Mouse (Mus musculus): ENCODE measurements around the gene Ctbp2. TPM values are rescaled to one million over a fixed set of nuclear protein-coding genes. Genes with fewer than 3 reads are reported as not detected.

Ctbp2 gene
- polyA plus RNA-seq, 1 experiment from 2014 or later, result 87.4 TPM

DNA sequence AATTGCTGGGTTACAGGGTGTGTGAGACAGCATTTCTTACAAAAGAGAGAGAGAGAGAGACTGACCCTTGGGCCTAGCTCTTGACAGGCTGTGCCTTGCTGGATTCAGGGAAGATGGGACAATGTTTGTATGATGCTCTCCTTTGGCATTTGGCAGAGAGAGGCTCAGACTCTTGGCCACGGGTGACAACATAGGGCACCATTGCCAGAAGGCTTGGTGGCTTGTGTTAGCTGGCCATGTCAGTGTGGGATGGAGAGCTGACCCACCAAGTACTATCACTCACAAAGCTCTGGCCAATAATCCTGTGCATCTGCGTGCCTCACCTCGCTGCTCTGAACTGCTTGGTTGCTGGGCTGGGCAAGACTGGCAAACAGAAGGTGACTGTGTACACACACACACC is 113.7 kb downstream of the Ctbp2 start:
- no peak for ATAC-seq (replicated peaks)
- H3K4me2 ChIP-seq (replicated peaks), result no peak overlapping the region
- H3K27ac ChIP-seq (replicated peaks), result peak overlapping the region; percentile 83
- peaks cover 67% of the 10 kb centered on the region for H3K4me1 ChIP-seq
- no peaks in the 10 kb centered on the region for H3K36me3 ChIP-seq
- H3K27me3 ChIP-seq, result no peaks in the 10 kb centered on the region
- 64% methylated on average over 3 of the region's 3 CpGs for WGBS
- no peaks in the 10 kb centered on the region for H3K9me3 ChIP-seq
- no peak overlapping the region for H3K4me3 ChIP-seq
- no peak overlapping the region for H3K9ac ChIP-seq (replicated peaks)

- no peak overlapping the region for H3K4me3 ChIP-seq
- peaks cover 59% of the 10 kb centered on the region for H3K4me1 ChIP-seq
- no peaks in the 10 kb centered on the region for H3K27me3 ChIP-seq
- 86% methylated on average over 8 of the region's 8 CpGs for WGBS
- no peak for ATAC-seq (replicated peaks)
- H3K9me3 ChIP-seq, result no peaks in the 10 kb centered on the region
- no peak overlapping the region for H3K9ac ChIP-seq (replicated peaks)
- no peak overlapping the region for H3K4me2 ChIP-seq (replicated peaks)
- no peak overlapping the region for H3K27ac ChIP-seq (replicated peaks)
- H3K36me3 ChIP-seq, result no peaks in the 10 kb centered on the region
These were observed 114.5 kb downstream of the Ctbp2 start for GRCm38 (mm10) chr7:133009676-133010075.

DNA sequence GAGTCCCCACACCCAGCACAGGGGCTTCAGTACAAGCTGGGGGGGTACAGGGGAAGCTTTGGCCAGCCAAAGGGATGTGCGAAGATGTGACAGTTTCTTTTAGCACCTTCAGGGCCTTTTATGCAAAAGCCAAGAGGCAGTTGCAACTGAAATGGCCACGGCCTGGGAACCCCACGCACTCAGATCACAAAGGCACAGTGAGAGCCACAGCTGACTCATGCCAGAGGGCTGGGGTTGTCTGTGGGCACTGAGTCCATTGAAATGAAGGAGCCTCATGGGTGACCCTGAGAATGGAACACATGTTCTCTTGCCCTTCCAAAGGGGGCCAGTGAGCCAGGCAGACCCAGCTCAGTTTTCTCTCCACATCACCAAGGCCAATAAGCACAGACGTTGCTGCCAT is 115.5 kb downstream of the Ctbp2 start:
- H3K27ac ChIP-seq (replicated peaks), result no peak overlapping the region
- H3K36me3 ChIP-seq, result no peaks in the 10 kb centered on the region
- H3K4me1 ChIP-seq, result peaks cover 54% of the 10 kb centered on the region
- H3K4me3 ChIP-seq, result no peak overlapping the region
- H3K4me2 ChIP-seq (replicated peaks), result no peak overlapping the region
- H3K27me3 ChIP-seq, result no peaks in the 10 kb centered on the region
- ATAC-seq (replicated peaks), result no peak
- WGBS, result 92% methylated on average over 4 of the region's 4 CpGs
- no peaks in the 10 kb centered on the region for H3K9me3 ChIP-seq
- no peak overlapping the region for H3K9ac ChIP-seq (replicated peaks)

- Histone ChIP-seq H3K9ac (replicated peaks) (no peak overlapping the region), H3K4me1 (peaks cover 54% of the 10 kb centered on the region), H3K9me3 (no peaks in the 10 kb centered on the region), H3K27me3 (no peaks in the 10 kb centered on the region), H3K27ac (replicated peaks) (no peak overlapping the region), H3K4me2 (replicated peaks) (no peak overlapping the region), H3K4me3 (no peak overlapping the region), H3K36me3 (no peaks in the 10 kb centered on the region)
- ATAC-seq (replicated peaks), result no peak
- 74% methylated on average over 11 of the region's 11 CpGs for WGBS
These were observed 116.8 kb downstream of the Ctbp2 start for GRCm38 (mm10) chr7:133007343-133007742.

DNA sequence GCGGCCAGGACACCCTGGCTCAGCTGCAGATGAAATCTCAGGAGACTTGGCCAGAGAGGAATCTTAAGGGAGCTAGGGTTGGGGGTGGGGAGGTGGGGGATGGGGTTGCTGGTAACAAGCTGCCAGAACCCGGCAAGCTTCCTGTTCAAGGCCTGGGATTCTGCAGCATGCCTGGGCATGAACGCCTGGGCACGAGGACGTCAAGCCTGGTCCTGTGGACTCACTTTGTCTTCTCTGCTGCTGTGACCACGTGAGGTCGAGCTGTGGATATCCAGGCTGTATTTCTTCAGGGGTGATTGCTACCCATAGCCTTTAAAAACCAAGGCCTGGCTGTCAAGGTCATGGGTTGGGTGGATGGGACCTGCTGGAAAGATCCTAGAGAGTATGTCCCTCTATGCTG is 118.4 kb downstream of the Ctbp2 start:
- Histone ChIP-seq H3K9me3 (no peaks in the 10 kb centered on the region), H3K27ac (replicated peaks) (no peak overlapping the region), H3K27me3 (no peaks in the 10 kb centered on the region), H3K36me3 (no peaks in the 10 kb centered on the region), H3K9ac (replicated peaks) (no peak overlapping the region), H3K4me3 (no peak overlapping the region), H3K4me2 (replicated peaks) (no peak overlapping the region), H3K4me1 (peaks cover 45% of the 10 kb centered on the region)
- 85% methylated on average over 7 of the region's 7 CpGs for WGBS
- ATAC-seq (replicated peaks), result no peak

- WGBS, result 25% methylated on average over 3 of the region's 3 CpGs
- H3K4me2 ChIP-seq (replicated peaks), result no peak overlapping the region
- ATAC-seq (replicated peaks), result peak; percentile 73
These were observed 120.7 kb downstream of the Ctbp2 start for GRCm38 (mm10) chr7:133003421-133003820.

GRCm38 (mm10) chr7:133002271-133002670 is 121.9 kb downstream of the Ctbp2 start:
- 80% methylated on average over 6 of the region's 6 CpGs for WGBS
- H3K27ac ChIP-seq (replicated peaks), result no peak overlapping the region

More at GRCm38 (mm10) chr7:133003421-133003820, 120.7 kb downstream of the Ctbp2 start:
- H3K9me3 ChIP-seq, result no peaks in the 10 kb centered on the region
- H3K4me3 ChIP-seq, result no peak overlapping the region
- no peaks in the 10 kb centered on the region for H3K27me3 ChIP-seq
- H3K27ac ChIP-seq (replicated peaks), result peak overlapping the region; percentile 46; the same call in 1 of the 2 replicates
- H3K4me1 ChIP-seq, result peaks cover 35% of the 10 kb centered on the region
- H3K36me3 ChIP-seq, result peaks cover 8% of the 10 kb centered on the region; the same call in 1 of the 2 replicates
- no peak overlapping the region for H3K9ac ChIP-seq (replicated peaks)

DNA sequence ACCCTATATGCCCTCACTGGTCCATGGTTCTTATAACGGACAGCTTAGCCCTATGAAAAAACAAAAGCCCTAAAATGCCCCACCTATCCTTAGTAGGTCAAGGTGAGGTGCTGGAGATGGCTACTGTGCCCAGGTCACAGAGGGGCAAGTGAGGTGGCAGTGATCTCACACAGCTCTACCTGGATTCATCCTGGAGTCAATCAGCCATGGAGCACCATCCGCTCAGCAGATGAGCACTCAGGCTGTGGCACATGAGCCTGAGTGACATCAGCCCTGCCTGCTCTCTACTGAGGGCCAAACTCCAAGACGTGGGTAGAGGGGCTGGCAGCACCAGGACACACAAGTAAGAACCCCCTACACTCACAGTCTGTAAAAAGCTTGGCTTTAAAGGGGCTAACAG is 122.8 kb downstream of the Ctbp2 start:
- Histone ChIP-seq H3K4me2 (replicated peaks) (no peak overlapping the region), H3K4me3 (no peak overlapping the region), H3K27me3 (no peaks in the 10 kb centered on the region), H3K36me3 (peaks cover 24% of the 10 kb centered on the region; the same call in 1 of the 2 replicates), H3K9ac (replicated peaks) (no peak overlapping the region), H3K9me3 (no peaks in the 10 kb centered on the region), H3K27ac (replicated peaks) (no peak overlapping the region), H3K4me1 (peaks cover 23% of the 10 kb centered on the region)
- no peak for ATAC-seq (replicated peaks)
- WGBS, result 92% methylated on average over 3 of the region's 3 CpGs

More at GRCm38 (mm10) chr7:133002271-133002670, 121.9 kb downstream of the Ctbp2 start:
- Histone ChIP-seq H3K9ac (replicated peaks) (no peak overlapping the region), H3K9me3 (no peaks in the 10 kb centered on the region), H3K36me3 (peaks cover 19% of the 10 kb centered on the region; the same call in 1 of the 2 replicates), H3K4me1 (peaks cover 25% of the 10 kb centered on the region), H3K4me2 (replicated peaks) (no peak overlapping the region), H3K4me3 (no peak overlapping the region), H3K27me3 (no peaks in the 10 kb centered on the region)
- ATAC-seq (replicated peaks), result no peak

- H3K36me3 ChIP-seq, result peaks cover 29% of the 10 kb centered on the region; the same call in 1 of the 2 replicates
- ATAC-seq (replicated peaks), result no peak
These were observed 125.1 kb downstream of the Ctbp2 start for GRCm38 (mm10) chr7:132999061-132999460.

GRCm38 (mm10) chr7:132998639-132999038 is 125.5 kb downstream of the Ctbp2 start:
- Histone ChIP-seq H3K27ac (replicated peaks) (no peak overlapping the region), H3K27me3 (no peaks in the 10 kb centered on the region), H3K4me3 (no peak overlapping the region), H3K36me3 (peaks cover 29% of the 10 kb centered on the region; the same call in 1 of the 2 replicates), H3K9me3 (no peaks in the 10 kb centered on the region), H3K9ac (replicated peaks) (no peak overlapping the region), H3K4me1 (peaks cover 19% of the 10 kb centered on the region), H3K4me2 (replicated peaks) (no peak overlapping the region)
- no peak for ATAC-seq (replicated peaks)
- WGBS, result 96% methylated on average over 12 of the region's 12 CpGs

More at GRCm38 (mm10) chr7:132999061-132999460, 125.1 kb downstream of the Ctbp2 start:
- Histone ChIP-seq H3K9ac (replicated peaks) (no peak overlapping the region), H3K27ac (replicated peaks) (no peak overlapping the region), H3K9me3 (no peaks in the 10 kb centered on the region), H3K27me3 (no peaks in the 10 kb centered on the region), H3K4me3 (no peak overlapping the region), H3K4me2 (replicated peaks) (no peak overlapping the region), H3K4me1 (peaks cover 23% of the 10 kb centered on the region)
- 94% methylated on average over 11 of the region's 11 CpGs for WGBS

DNA sequence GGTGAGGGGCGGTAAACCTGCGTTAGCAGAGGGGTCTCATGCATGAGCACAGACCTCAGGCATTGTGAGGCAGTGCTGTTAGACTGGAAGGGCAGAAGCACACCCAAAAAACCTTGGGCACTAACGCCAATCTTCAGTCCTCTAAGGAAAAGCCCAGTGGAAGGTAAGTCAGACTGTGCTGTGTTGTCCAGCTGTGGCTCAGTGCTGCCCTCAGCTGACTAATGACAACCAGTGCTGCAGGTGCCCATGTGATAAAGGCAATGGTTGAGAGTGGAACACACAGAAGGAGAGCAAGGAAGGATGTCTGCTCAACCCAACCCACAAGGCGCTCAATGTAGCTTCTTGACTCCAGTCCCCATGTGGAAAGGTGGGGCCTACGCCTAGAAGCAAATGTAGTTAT is 127.8 kb downstream of the Ctbp2 start:
- Histone ChIP-seq H3K27ac (replicated peaks) (no peak overlapping the region), H3K4me1 (no peaks in the 10 kb centered on the region), H3K9ac (replicated peaks) (no peak overlapping the region), H3K4me2 (replicated peaks) (no peak overlapping the region), H3K36me3 (peaks cover 33% of the 10 kb centered on the region), H3K4me3 (no peak overlapping the region), H3K9me3 (no peaks in the 10 kb centered on the region), H3K27me3 (no peaks in the 10 kb centered on the region)
- ATAC-seq (replicated peaks), result no peak
- 90% methylated on average over 5 of the region's 5 CpGs for WGBS

DNA sequence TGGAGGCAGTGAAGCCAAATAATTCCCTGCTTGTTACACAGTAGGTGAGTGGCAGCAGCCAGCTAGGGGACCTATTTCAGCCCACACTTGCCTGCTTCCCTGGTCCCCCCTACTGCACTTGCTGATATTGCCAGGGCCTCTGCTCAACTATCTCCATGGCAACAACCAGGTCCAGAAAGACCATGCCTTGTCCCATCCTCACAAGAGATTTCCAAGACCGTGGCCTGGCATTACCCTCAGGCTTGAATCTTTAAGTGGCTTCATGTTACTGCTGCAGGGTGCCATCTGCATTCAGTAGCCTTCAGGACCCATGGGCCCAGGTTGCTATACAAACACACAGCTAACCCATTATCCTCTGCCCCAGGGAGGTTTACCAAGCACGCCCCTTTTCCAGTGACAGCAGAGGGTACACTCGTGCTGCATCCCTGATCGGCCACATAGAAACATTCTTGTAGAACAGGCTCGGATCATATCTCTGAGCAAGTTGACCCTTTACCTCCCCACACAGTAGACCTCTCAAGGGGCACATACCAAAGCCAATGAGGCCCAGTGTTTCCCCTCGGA is 129.4 kb downstream of the Ctbp2 start:
- Histone ChIP-seq H3K36me3 (peaks cover 50% of the 10 kb centered on the region), H3K9me3 (no peaks in the 10 kb centered on the region), H3K4me1 (no peaks in the 10 kb centered on the region), H3K4me3 (no peak overlapping the region), H3K27ac (replicated peaks) (no peak overlapping the region), H3K9ac (replicated peaks) (no peak overlapping the region), H3K27me3 (no peaks in the 10 kb centered on the region), H3K4me2 (replicated peaks) (no peak overlapping the region)
- 78% methylated on average over 6 of the region's 6 CpGs for WGBS
- ATAC-seq (replicated peaks), result no peak

- no peak for ATAC-seq (replicated peaks)
- H3K4me1 ChIP-seq, result no peaks in the 10 kb centered on the region
- WGBS, result 92% methylated on average over 8 of the region's 8 CpGs
- no peaks in the 10 kb centered on the region for H3K27me3 ChIP-seq
- no peak overlapping the region for H3K4me2 ChIP-seq (replicated peaks)
- no peak overlapping the region for H3K4me3 ChIP-seq
- no peaks in the 10 kb centered on the region for H3K9me3 ChIP-seq
- peaks cover 54% of the 10 kb centered on the region for H3K36me3 ChIP-seq
- no peak overlapping the region for H3K27ac ChIP-seq (replicated peaks)
- H3K9ac ChIP-seq (replicated peaks), result no peak overlapping the region
These were observed 130.0 kb downstream of the Ctbp2 start for GRCm38 (mm10) chr7:132994120-132994519.

Data from forebrain, embryonic 15.5 days (tissue).